18 mouse cellular contexts compared by ENCODE assay signal in the genomic region with DNA sequence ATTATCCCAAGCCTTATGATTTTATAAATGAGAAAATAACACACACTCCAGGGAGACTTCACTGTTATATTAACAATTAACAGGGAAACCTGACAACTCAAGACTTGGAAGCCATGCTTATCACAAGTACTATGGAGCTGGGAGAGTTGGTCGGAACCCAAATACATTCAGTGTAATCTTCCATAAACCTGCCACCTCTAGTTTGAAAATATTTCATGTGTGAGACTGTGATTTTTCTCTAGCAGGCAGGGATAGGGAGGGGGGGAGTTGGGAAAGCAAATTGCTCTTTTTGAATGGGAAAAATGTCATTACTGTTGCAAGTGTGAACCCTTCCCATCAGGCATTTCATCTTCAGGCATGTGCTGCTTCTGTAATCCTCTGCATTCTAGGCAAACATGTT.
"Had no signal": no experiment of that assay in that cellular context is flagged by ENCODE, and none has a peak within 500 bp of the region (broad histone marks: within the 10 kb centered on the region; RNA-seq: fewer than 3 reads in every experiment).

No protein-coding gene starts in this region.

- H3K9me3 ChIP-seq: midbrain, embryonic 10.5 days; midbrain, embryonic 12.5 days; neural tube, embryonic 13.5 days; neural tube, embryonic 15.5 days had no signal

- H3K27me3 ChIP-seq: midbrain, embryonic 12.5 days; neural tube, embryonic 13.5 days; neural tube, embryonic 15.5 days had no signal

- H3K36me3 ChIP-seq: midbrain, embryonic 10.5 days; midbrain, embryonic 12.5 days; neural tube, embryonic 13.5 days; neural tube, embryonic 15.5 days had no signal

- DNase-seq: lung, embryonic 14.5 days; lung, postnatal 10 days; lung, postnatal 4 days; midbrain, embryonic 14.5 days; retina, postnatal 1 day; right cerebral cortex, adult 18-20 months; right cerebral cortex, postnatal 25 days; right cerebral cortex, postnatal 4 days; spleen, adult 18-20 months; thymus, adult 18-20 months; thymus, postnatal 14 days; thymus, postnatal 36 days had no signal

- H3K4me1 ChIP-seq: neural tube, embryonic 15.5 days had no signal

- H3K9ac ChIP-seq: lung, embryonic 14.5 days; midbrain, embryonic 12.5 days; neural tube, embryonic 13.5 days; neural tube, embryonic 15.5 days had no signal

- ATAC-seq: midbrain, embryonic 16.5 days had no signal

- H3K4me2 ChIP-seq: lung, embryonic 14.5 days; midbrain, embryonic 12.5 days; neural tube, embryonic 13.5 days; neural tube, embryonic 15.5 days had no signal

- H3K4me3 ChIP-seq: midbrain, embryonic 10.5 days; midbrain, embryonic 12.5 days; myocyte; neural tube, embryonic 13.5 days; neural tube, embryonic 15.5 days had no signal

- H3K27ac ChIP-seq: midbrain, embryonic 10.5 days; midbrain, embryonic 12.5 days; neural tube, embryonic 13.5 days; neural tube, embryonic 15.5 days had no signal
